In the genomic region with DNA sequence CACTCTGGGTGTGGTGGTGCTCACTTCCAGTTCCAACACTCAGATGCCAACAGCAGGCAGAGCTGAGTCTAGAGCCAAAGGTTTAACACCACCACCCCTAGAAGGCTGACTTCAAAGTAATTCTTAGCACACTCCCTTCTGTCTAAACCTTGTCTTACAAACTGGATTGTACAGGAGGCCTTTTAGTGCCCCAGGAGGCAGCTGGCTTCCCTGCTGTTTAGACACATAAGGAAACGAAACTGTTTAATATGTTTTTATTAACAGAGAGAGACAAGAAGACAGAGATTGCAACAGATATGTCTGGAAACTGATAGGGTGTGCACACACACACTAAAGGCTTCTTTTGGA, we compare ENCODE assay signal across 26 mouse cellular contexts. TPM values are rescaled to one million over a fixed set of nuclear protein-coding genes. Genes with fewer than 3 reads are reported as not detected.
DNase-seq lines count a peak whose midpoint lies in the region; ATAC-seq and TF ChIP-seq lines count a peak whose summit lies in the region.
"Had no signal": no experiment of that assay in that cellular context is flagged by ENCODE, and none has a peak within 500 bp of the region (broad histone marks: within the 10 kb centered on the region; RNA-seq: fewer than 3 reads in every experiment).

No protein-coding gene starts in this region.

- no peak for TF ChIP-seq EP300 in stomach, postnatal 0 days (optimal IDR thresholded peaks at IDR 0.05)

- H3K9me3 ChIP-seq in intestine, postnatal 0 days (ENCODE audit: control insufficient read depth), result no peaks in the 10 kb centered on the region
- H3K9me3 ChIP-seq in stomach, postnatal 0 days (ENCODE audit: control insufficient read depth, low read length), result no peaks in the 10 kb centered on the region
- H3K9me3 ChIP-seq: hindbrain, embryonic 13.5 days; liver, embryonic 12.5 days; midbrain, embryonic 15.5 days had no signal

- no peak for DNase-seq in gastrocnemius, adult 2 months
- no peak for DNase-seq in gastrocnemius, postnatal 14 days
- no peak for DNase-seq in stomach, postnatal 0 days (ENCODE audit: low spot score)
- DNase-seq in urinary bladder, postnatal 36 days (ENCODE audit: low spot score in 2 of 2), result no peak

- peak overlapping the region; percentile 28 for H3K27ac ChIP-seq in gastrocnemius, adult 2 months
- peak overlapping the region; percentile 35 for H3K27ac ChIP-seq in bone marrow macrophage, adult 2 months (ENCODE audit: insufficient read depth, low read depth, low read length)
- H3K27ac ChIP-seq in intestine, postnatal 0 days (ENCODE audit: low read depth, low read length), result peak overlapping the region; percentile 35; the same call in 1 of the 2 replicates
- peak overlapping the region; percentile 30 for H3K27ac ChIP-seq in stomach, postnatal 0 days (replicated peaks)
- H3K27ac ChIP-seq: forebrain, embryonic 10.5 days; hindbrain, embryonic 13.5 days; kidney, postnatal 0 days; layer of hippocampus, adult 2 months; liver, embryonic 12.5 days; midbrain, embryonic 10.5 days; midbrain, embryonic 15.5 days had no signal

- peaks cover 7% of the 10 kb centered on the region; the same call in 1 of the 2 replicates for H3K36me3 ChIP-seq in intestine, postnatal 0 days (ENCODE audit: control insufficient read depth, insufficient read depth)
- H3K36me3 ChIP-seq in stomach, postnatal 0 days (ENCODE audit: control insufficient read depth, insufficient read depth, low read length), result peaks cover 4% of the 10 kb centered on the region; the same call in 1 of the 2 replicates

- intact Hi-C loops in gastrocnemius, adult 2 months (cut with DNase I), result no loop called here
- intact Hi-C loops in gastrocnemius, postnatal 14 days (cut with DNase I; ENCODE audit: low total_unique reads), result no loop called here

- no peak overlapping the region for H3K9ac ChIP-seq in intestine, postnatal 0 days (ENCODE audit: low read depth, low read length)
- H3K9ac ChIP-seq in stomach, postnatal 0 days (ENCODE audit: low read length), result no peak overlapping the region
- H3K9ac ChIP-seq: forebrain, postnatal 0 days; liver, embryonic 12.5 days; liver, postnatal 0 days; midbrain, embryonic 15.5 days had no signal

- ATAC-seq in intestine, postnatal 0 days, result peak; percentile 56
- no peak for ATAC-seq in stomach, postnatal 0 days (ENCODE audit: low FRiP score, low TSS enrichment)
- no peak for ATAC-seq in erythroid progenitor cell, adult 5-6 weeks (replicated peaks; ENCODE audit: low FRiP score, poor library complexity, severe bottlenecking)
- ATAC-seq: liver, embryonic 12.5 days; liver, postnatal 0 days had no signal

- no peak for TF ChIP-seq POLR2A in bone marrow macrophage, adult 2 months (IDR thresholded peaks at IDR 0.05; ENCODE audit: borderline replicate concordance, low read depth, low read length)

- no peak for TF ChIP-seq CTCF in gastrocnemius, adult 2 months (IDR thresholded peaks at IDR 0.05)
- TF ChIP-seq CTCF in bone marrow macrophage, adult 2 months (IDR thresholded peaks at IDR 0.05; ENCODE audit: low read depth, low read length), result no peak
- no peak for TF ChIP-seq CTCF in intestine, postnatal 0 days (IDR thresholded peaks at IDR 0.05; ENCODE audit: low read depth)
- no peak for TF ChIP-seq CTCF in stomach, postnatal 0 days (IDR thresholded peaks at IDR 0.05; ENCODE audit: low read depth)

- H3K27me3 ChIP-seq in intestine, postnatal 0 days (replicated peaks; ENCODE audit: control insufficient read depth, insufficient read depth, low read length), result 0 out of 2 replicates have a peak, but pooled peaks cover 2% of the 10 kb centered on the region
- no peaks in the 10 kb centered on the region for H3K27me3 ChIP-seq in stomach, postnatal 0 days (ENCODE audit: control insufficient read depth, insufficient read depth, low read length)

- no peak overlapping the region for H3K4me3 ChIP-seq in gastrocnemius, adult 2 months
- no peak overlapping the region for H3K4me3 ChIP-seq in bone marrow macrophage, adult 2 months (ENCODE audit: insufficient read depth, low read length)
- H3K4me3 ChIP-seq in intestine, postnatal 0 days (ENCODE audit: low read depth, low read length), result no peak overlapping the region
- no peak overlapping the region for H3K4me3 ChIP-seq in stomach, postnatal 0 days (ENCODE audit: low read depth, low read length)
- H3K4me3 ChIP-seq: forebrain, embryonic 10.5 days; hindbrain, embryonic 13.5 days; layer of hippocampus, adult 2 months; liver, embryonic 12.5 days; midbrain, embryonic 10.5 days; midbrain, embryonic 15.5 days had no signal

- H3K4me2 ChIP-seq in intestine, postnatal 0 days (replicated peaks; ENCODE audit: low read depth), result 0 out of 2 replicates have a peak overlapping the region, but pooled peaks have one; percentile 9
- no peak overlapping the region for H3K4me2 ChIP-seq in stomach, postnatal 0 days (replicated peaks; ENCODE audit: low read depth)
- H3K4me2 ChIP-seq: heart, embryonic 11.5 days; hindbrain, embryonic 13.5 days; liver, embryonic 12.5 days; midbrain, embryonic 15.5 days had no signal

- 35% methylated on average over 1 of the region's 1 CpGs for WGBS in intestine, postnatal 0 days
- 42% methylated on average over 1 of the region's 1 CpGs for WGBS in stomach, postnatal 0 days

- H3K4me1 ChIP-seq in bone marrow macrophage, adult 2 months (ENCODE audit: control insufficient read depth, insufficient read depth, low read length), result peaks cover 12% of the 10 kb centered on the region
- peaks cover 8% of the 10 kb centered on the region; the same call in 1 of the 2 replicates for H3K4me1 ChIP-seq in intestine, postnatal 0 days (replicated peaks; ENCODE audit: control insufficient read depth, insufficient read depth, low read length)
- peaks cover 4% of the 10 kb centered on the region; the same call in 1 of the 2 replicates for H3K4me1 ChIP-seq in stomach, postnatal 0 days (replicated peaks; ENCODE audit: control insufficient read depth, insufficient read depth)

RNA-seq across cellular contexts. Expression of gene Arid3c, which starts 7.3 kb away (rescaled TPM):
- not detected for total RNA-seq in gastrocnemius, adult 2 months (2021)
- total RNA-seq in gastrocnemius, postnatal 14 days (2021), result not detected
- polyA plus RNA-seq in bone marrow macrophage, adult 2 months (2012; ENCODE audit: insufficient read depth, insufficient read length, missing spikeins), result not detected in 2 replicates
- not detected in 2 replicates for polyA plus RNA-seq in intestine, postnatal 0 days (2015; fragmentation: Nextera tagmentation; extraction: Ambion mirVana)
- 0.05 and 0.07 TPM in 2 replicates for polyA plus RNA-seq in stomach, postnatal 0 days (2015; fragmentation: Nextera tagmentation; extraction: Ambion mirVana)
- total RNA-seq in erythroid progenitor cell, adult 5-6 weeks (2015; ENCODE audit: low replicate concordance), result not detected in 2 replicates
- total RNA-seq in erythroid progenitor cell, adult 5-6 weeks (2017; ENCODE audit: low replicate concordance), result not detected in 2 replicates
- total RNA-seq: adrenal gland, adult 18-20 months; adrenal gland, postnatal 36 days; forebrain, postnatal 0 days; gastrocnemius, postnatal 25 days; heart, adult 18-20 months; heart, postnatal 4 days; layer of hippocampus, adult 2 months; layer of hippocampus, postnatal 14 days; neutrophil, adult 5-6 weeks had no signal
- polyA plus RNA-seq: CD4-positive, CD25-positive, alpha-beta regulatory T cell, adult 4 months; heart, embryonic 11.5 days; heart, embryonic 16.5 days; liver, embryonic 12.5 days; liver, postnatal 0 days had no signal

RNA-seq across cellular contexts. Expression of gene Dctn3, which starts 15.3 kb away (rescaled TPM):
- 10 to 100 TPM; 40.6 to 42.4 TPM for total RNA-seq in gastrocnemius, adult 2 months (2021)
- 10 to 100 TPM; 39.6 to 44.8 TPM for total RNA-seq in gastrocnemius, postnatal 14 days (2021)
- 75.2 and 75.7 TPM in 2 replicates for polyA plus RNA-seq in bone marrow macrophage, adult 2 months (2012; ENCODE audit: insufficient read depth, insufficient read length, missing spikeins)
- polyA plus RNA-seq in intestine, postnatal 0 days (2015; fragmentation: Nextera tagmentation; extraction: Ambion mirVana), result 127 and 144 TPM in 2 replicates
- 129 TPM in 2 replicates for polyA plus RNA-seq in stomach, postnatal 0 days (2015; fragmentation: Nextera tagmentation; extraction: Ambion mirVana)
- total RNA-seq in erythroid progenitor cell, adult 5-6 weeks (2015; ENCODE audit: low replicate concordance), result 16.8 and 51.2 TPM in 2 replicates
- 18.4 and 33.0 TPM in 2 replicates for total RNA-seq in erythroid progenitor cell, adult 5-6 weeks (2017; ENCODE audit: low replicate concordance)

RNA-seq across cellular contexts. Expression of gene Galt, which starts 16.8 kb away (rescaled TPM):
- total RNA-seq in gastrocnemius, adult 2 months (2021), result 10 to 100 TPM; 27.0 to 41.1 TPM
- 10 to 100 TPM; 26.5 to 27.0 TPM for total RNA-seq in gastrocnemius, postnatal 14 days (2021)
- 30.4 and 34.5 TPM in 2 replicates for polyA plus RNA-seq in bone marrow macrophage, adult 2 months (2012; ENCODE audit: insufficient read depth, insufficient read length, missing spikeins)
- polyA plus RNA-seq in intestine, postnatal 0 days (2015; fragmentation: Nextera tagmentation; extraction: Ambion mirVana), result 90.5 and 105 TPM in 2 replicates
- polyA plus RNA-seq in stomach, postnatal 0 days (2015; fragmentation: Nextera tagmentation; extraction: Ambion mirVana), result 27.4 and 31.3 TPM in 2 replicates
- total RNA-seq in erythroid progenitor cell, adult 5-6 weeks (2015; ENCODE audit: low replicate concordance), result 18.9 TPM in 1 of 2 replicates, not detected in the other
- 1.3 and 3.9 TPM in 2 replicates for total RNA-seq in erythroid progenitor cell, adult 5-6 weeks (2017; ENCODE audit: low replicate concordance)

RNA-seq across cellular contexts. Expression of gene Sigmar1, which starts 17.7 kb away (rescaled TPM):
- 10 to 100 TPM in 1 of 2 experiments, 1 to 10 TPM in 1; 8.2 to 13.3 TPM for total RNA-seq in gastrocnemius, adult 2 months (2021)
- 10 to 100 TPM; 12.0 to 15.6 TPM for total RNA-seq in gastrocnemius, postnatal 14 days (2021)
- 52.7 and 60.0 TPM in 2 replicates for polyA plus RNA-seq in bone marrow macrophage, adult 2 months (2012; ENCODE audit: insufficient read depth, insufficient read length, missing spikeins)
- 46.4 and 50.6 TPM in 2 replicates for polyA plus RNA-seq in intestine, postnatal 0 days (2015; fragmentation: Nextera tagmentation; extraction: Ambion mirVana)
- 41.6 and 43.9 TPM in 2 replicates for polyA plus RNA-seq in stomach, postnatal 0 days (2015; fragmentation: Nextera tagmentation; extraction: Ambion mirVana)
- 3.8 and 14.4 TPM in 2 replicates for total RNA-seq in erythroid progenitor cell, adult 5-6 weeks (2015; ENCODE audit: low replicate concordance)
- total RNA-seq in erythroid progenitor cell, adult 5-6 weeks (2017; ENCODE audit: low replicate concordance), result 4.2 and 7.3 TPM in 2 replicates

RNA-seq across cellular contexts. Expression of gene Rpp25l, which starts 24.9 kb away (rescaled TPM):
- total RNA-seq in gastrocnemius, adult 2 months (2021), result 10 to 100 TPM; 50.1 to 58.4 TPM
- 10 to 100 TPM; 40.3 to 49.9 TPM for total RNA-seq in gastrocnemius, postnatal 14 days (2021)
- 19.1 and 20.0 TPM in 2 replicates for polyA plus RNA-seq in bone marrow macrophage, adult 2 months (2012; ENCODE audit: insufficient read depth, insufficient read length, missing spikeins)
- 47.4 and 51.3 TPM in 2 replicates for polyA plus RNA-seq in intestine, postnatal 0 days (2015; fragmentation: Nextera tagmentation; extraction: Ambion mirVana)
- 38.0 and 40.2 TPM in 2 replicates for polyA plus RNA-seq in stomach, postnatal 0 days (2015; fragmentation: Nextera tagmentation; extraction: Ambion mirVana)
- total RNA-seq in erythroid progenitor cell, adult 5-6 weeks (2015; ENCODE audit: low replicate concordance), result 2.9 and 9.7 TPM in 2 replicates
- total RNA-seq in erythroid progenitor cell, adult 5-6 weeks (2017; ENCODE audit: low replicate concordance), result 5.0 and 22.6 TPM in 2 replicates
